ENCODE assay signal across 9 mouse cellular contexts in the genomic region with DNA sequence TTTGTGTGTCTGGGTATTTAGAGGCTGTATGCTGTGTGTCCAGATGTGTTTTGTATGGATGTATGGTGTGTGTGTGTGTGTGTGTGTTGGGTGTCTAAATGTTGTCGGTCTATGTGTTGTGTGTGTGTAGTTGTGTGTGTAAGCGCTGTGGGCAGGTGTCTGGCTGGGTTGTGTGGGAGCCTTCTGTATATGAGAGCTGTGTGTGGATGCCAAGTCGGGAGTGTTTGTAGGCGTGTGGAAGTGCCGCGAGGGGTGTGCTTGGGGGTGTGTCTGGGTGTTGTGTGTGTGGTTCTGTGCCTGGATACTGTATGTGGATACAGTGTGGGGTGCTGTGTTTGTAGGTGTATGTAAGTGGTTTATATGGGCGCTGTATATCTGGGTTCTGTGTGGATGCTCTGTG. TPM values are rescaled to one million over a fixed set of nuclear protein-coding genes. Genes with fewer than 3 reads are reported as not detected.
DNase-seq lines count a peak whose midpoint lies in the region; ATAC-seq and TF ChIP-seq lines count a peak whose summit lies in the region.
"Had no signal": no experiment of that assay in that cellular context is flagged by ENCODE, and none has a peak within 500 bp of the region (broad histone marks: within the 10 kb centered on the region; RNA-seq: fewer than 3 reads in every experiment).

No protein-coding gene starts in this region.

- H3K36me3 ChIP-seq in kidney, postnatal 0 days (ENCODE audit: insufficient read depth, low read length) = no peaks in the 10 kb centered on the region
- H3K36me3 ChIP-seq in kidney, adult 2 months (ENCODE audit: control insufficient read depth, insufficient read depth, low read length) = no peaks in the 10 kb centered on the region
- H3K36me3 ChIP-seq in embryonic facial prominence, embryonic 12.5 days = no peaks in the 10 kb centered on the region
- H3K36me3 ChIP-seq in hindbrain, embryonic 12.5 days = no peaks in the 10 kb centered on the region
- no peaks in the 10 kb centered on the region for H3K36me3 ChIP-seq in liver, embryonic 15.5 days (replicated peaks)

- DNase-seq in kidney, postnatal 0 days (ENCODE audit: low spot score) = no peak
- DNase-seq in kidney, adult 2 months = no peak
- no peak for DNase-seq in spleen, adult 12 weeks (ENCODE audit: low spot score)
- DNase-seq in adrenal gland, postnatal 4 days (ENCODE audit: low spot score in 2 of 2) = no peak

- peak overlapping the region; percentile 42 for H3K4me2 ChIP-seq in kidney, postnatal 0 days (ENCODE audit: low read length)
- H3K4me2 ChIP-seq in embryonic facial prominence, embryonic 12.5 days (replicated peaks) = peak overlapping the region; percentile 36; the same call in 1 of the 2 replicates
- H3K4me2 ChIP-seq in hindbrain, embryonic 12.5 days (replicated peaks) = peak overlapping the region; percentile 44; the same call in 1 of the 2 replicates
- peak overlapping the region; percentile 42; the same call in 1 of the 2 replicates for H3K4me2 ChIP-seq in liver, embryonic 15.5 days

- TF ChIP-seq CTCF in kidney, postnatal 0 days (IDR thresholded peaks at IDR 0.05; ENCODE audit: low read depth) = no peak
- no peak for TF ChIP-seq CTCF in kidney, adult 2 months (conservative IDR thresholded peaks at IDR 0.05; ENCODE audit: insufficient read depth, insufficient read length, low read depth, low read length)

- H3K9ac ChIP-seq in kidney, postnatal 0 days (ENCODE audit: low read depth, low read length) = no peak overlapping the region
- no peak overlapping the region for H3K9ac ChIP-seq in embryonic facial prominence, embryonic 12.5 days
- H3K9ac ChIP-seq in hindbrain, embryonic 12.5 days = no peak overlapping the region
- H3K9ac ChIP-seq in liver, embryonic 15.5 days = no peak overlapping the region

- H3K4me1 ChIP-seq in kidney, postnatal 0 days (replicated peaks; ENCODE audit: insufficient read depth, low read length) = peaks cover 13% of the 10 kb centered on the region; the same call in 1 of the 2 replicates
- H3K4me1 ChIP-seq in kidney, adult 2 months (ENCODE audit: control insufficient read depth, insufficient read depth, low read length) = no peaks in the 10 kb centered on the region
- H3K4me1 ChIP-seq in embryonic facial prominence, embryonic 12.5 days = peaks cover 18% of the 10 kb centered on the region; the same call in 1 of the 2 replicates
- H3K4me1 ChIP-seq in hindbrain, embryonic 12.5 days = peaks cover 16% of the 10 kb centered on the region
- H3K4me1 ChIP-seq in liver, embryonic 15.5 days (replicated peaks) = peaks cover 17% of the 10 kb centered on the region

- no peaks in the 10 kb centered on the region for H3K9me3 ChIP-seq in kidney, postnatal 0 days (replicated peaks; ENCODE audit: low read length)
- H3K9me3 ChIP-seq in embryonic facial prominence, embryonic 12.5 days = no peaks in the 10 kb centered on the region
- no peaks in the 10 kb centered on the region for H3K9me3 ChIP-seq in hindbrain, embryonic 12.5 days (replicated peaks)
- H3K9me3 ChIP-seq in liver, embryonic 15.5 days (replicated peaks) = no peaks in the 10 kb centered on the region

- ATAC-seq in kidney, postnatal 0 days (replicated peaks; ENCODE audit: low FRiP score, low read depth) = no peak
- no peak for ATAC-seq in embryonic facial prominence, embryonic 12.5 days (ENCODE audit: insufficient number of reproducible peaks, insufficient read depth, low FRiP score, low TSS enrichment)
- ATAC-seq in hindbrain, embryonic 12.5 days (ENCODE audit: low FRiP score) = no peak
- ATAC-seq in liver, embryonic 15.5 days (ENCODE audit: insufficient read depth) = no peak

- H3K4me3 ChIP-seq in kidney, postnatal 0 days (replicated peaks; ENCODE audit: low read depth, low read length) = no peak overlapping the region
- H3K4me3 ChIP-seq in kidney, adult 2 months (ENCODE audit: insufficient read depth, low read depth, low read length) = no peak overlapping the region
- H3K4me3 ChIP-seq in embryonic facial prominence, embryonic 12.5 days = peak overlapping the region; percentile 39; the same call in 1 of the 2 replicates
- H3K4me3 ChIP-seq in hindbrain, embryonic 12.5 days = peak overlapping the region; percentile 25; the same call in 1 of the 2 replicates
- no peak overlapping the region for H3K4me3 ChIP-seq in liver, embryonic 15.5 days (replicated peaks)

- 27% methylated on average over 7 of the region's 7 CpGs for WGBS in kidney, postnatal 0 days
- WGBS in kidney, adult 2 months = 30% methylated on average over 7 of the region's 7 CpGs
- 31% methylated on average over 7 of the region's 7 CpGs for WGBS in embryonic facial prominence, embryonic 12.5 days
- 36% methylated on average over 7 of the region's 7 CpGs for WGBS in hindbrain, embryonic 12.5 days
- 31% methylated on average over 7 of the region's 7 CpGs for WGBS in liver, embryonic 15.5 days (ENCODE audit: insufficient replicate concordance)

- TF ChIP-seq POLR2A in kidney, adult 2 months (IDR thresholded peaks at IDR 0.05; ENCODE audit: low read depth, low read length) = no peak

- H3K27me3 ChIP-seq in kidney, postnatal 0 days (ENCODE audit: insufficient read depth, low read length) = peaks cover 32% of the 10 kb centered on the region
- no peaks in the 10 kb centered on the region for H3K27me3 ChIP-seq in kidney, adult 2 months (replicated peaks; ENCODE audit: control insufficient read depth, insufficient read depth, low read length)
- H3K27me3 ChIP-seq in embryonic facial prominence, embryonic 12.5 days = peaks cover 87% of the 10 kb centered on the region
- H3K27me3 ChIP-seq in hindbrain, embryonic 12.5 days = peaks cover 91% of the 10 kb centered on the region
- peaks cover 94% of the 10 kb centered on the region for H3K27me3 ChIP-seq in liver, embryonic 15.5 days

- H3K27ac ChIP-seq in kidney, postnatal 0 days = no peak overlapping the region
- no peak overlapping the region for H3K27ac ChIP-seq in kidney, adult 2 months (ENCODE audit: insufficient read depth, low read depth, low read length)
- no peak overlapping the region for H3K27ac ChIP-seq in embryonic facial prominence, embryonic 12.5 days
- no peak overlapping the region for H3K27ac ChIP-seq in hindbrain, embryonic 12.5 days
- H3K27ac ChIP-seq in liver, embryonic 15.5 days (replicated peaks) = no peak overlapping the region
- H3K27ac ChIP-seq: macrophage had no signal

RNA-seq across cellular contexts. Expression of gene Plk5, which starts 1.1 kb away (rescaled TPM):
- polyA plus RNA-seq in kidney, postnatal 0 days (2015; fragmentation: Nextera tagmentation; extraction: Ambion mirVana) = 0.51 and 1.0 TPM in 2 replicates
- polyA plus RNA-seq in kidney, adult 2 months (2012; rRNA removed) = 1.8 and 2.0 TPM in 2 replicates
- 0.87 and 1.2 TPM in 2 replicates for polyA plus RNA-seq in embryonic facial prominence, embryonic 12.5 days (2016; fragmentation: Nextera tagmentation; extraction: Ambion mirVana)
- polyA plus RNA-seq in hindbrain, embryonic 12.5 days (2016; fragmentation: Nextera tagmentation; extraction: Ambion mirVana) = 0.35 and 0.50 TPM in 2 replicates
- polyA plus RNA-seq in liver, embryonic 15.5 days (2015; fragmentation: Nextera tagmentation; extraction: Ambion mirVana) = 0.03 and 0.06 TPM in 2 replicates
- under 1 TPM in 1 of 2 experiments, not detected in 1; 0.36 TPM for total RNA-seq in adrenal gland, postnatal 4 days (2021)
- polyA plus RNA-seq: heart, embryonic 11.5 days; macrophage had no signal

RNA-seq across cellular contexts. Expression of gene Adamtsl5, which starts 9.1 kb away (rescaled TPM):
- 3.0 and 3.2 TPM in 2 replicates for polyA plus RNA-seq in kidney, postnatal 0 days (2015; fragmentation: Nextera tagmentation; extraction: Ambion mirVana)
- polyA plus RNA-seq in kidney, adult 2 months (2012; rRNA removed) = 5.5 and 7.4 TPM in 2 replicates
- 1.0 and 2.2 TPM in 2 replicates for polyA plus RNA-seq in embryonic facial prominence, embryonic 12.5 days (2016; fragmentation: Nextera tagmentation; extraction: Ambion mirVana)
- polyA plus RNA-seq in hindbrain, embryonic 12.5 days (2016; fragmentation: Nextera tagmentation; extraction: Ambion mirVana) = 0.38 and 0.77 TPM in 2 replicates
- polyA plus RNA-seq in liver, embryonic 15.5 days (2015; fragmentation: Nextera tagmentation; extraction: Ambion mirVana) = 2.2 and 2.3 TPM in 2 replicates
- total RNA-seq in adrenal gland, postnatal 4 days (2021) = 10 to 100 TPM; 12.8 to 13.2 TPM

RNA-seq across cellular contexts. Expression of gene Reep6, which starts 27.6 kb away (rescaled TPM):
- 11.7 and 12.1 TPM in 2 replicates for polyA plus RNA-seq in kidney, postnatal 0 days (2015; fragmentation: Nextera tagmentation; extraction: Ambion mirVana)
- 24.7 and 25.1 TPM in 2 replicates for polyA plus RNA-seq in kidney, adult 2 months (2012; rRNA removed)
- polyA plus RNA-seq in embryonic facial prominence, embryonic 12.5 days (2016; fragmentation: Nextera tagmentation; extraction: Ambion mirVana) = 4.2 and 5.7 TPM in 2 replicates
- 3.2 and 4.1 TPM in 2 replicates for polyA plus RNA-seq in hindbrain, embryonic 12.5 days (2016; fragmentation: Nextera tagmentation; extraction: Ambion mirVana)
- polyA plus RNA-seq in liver, embryonic 15.5 days (2015; fragmentation: Nextera tagmentation; extraction: Ambion mirVana) = 75.6 and 92.4 TPM in 2 replicates
- total RNA-seq in adrenal gland, postnatal 4 days (2021) = 10 to 100 TPM; 13.1 to 26.7 TPM

RNA-seq across cellular contexts. Expression of gene Pcsk4, which starts 28.0 kb away (rescaled TPM):
- 5.4 and 5.9 TPM in 2 replicates for polyA plus RNA-seq in kidney, postnatal 0 days (2015; fragmentation: Nextera tagmentation; extraction: Ambion mirVana)
- polyA plus RNA-seq in kidney, adult 2 months (2012; rRNA removed) = 9.1 and 12.2 TPM in 2 replicates
- 4.5 and 5.1 TPM in 2 replicates for polyA plus RNA-seq in embryonic facial prominence, embryonic 12.5 days (2016; fragmentation: Nextera tagmentation; extraction: Ambion mirVana)
- 2.2 and 2.8 TPM in 2 replicates for polyA plus RNA-seq in hindbrain, embryonic 12.5 days (2016; fragmentation: Nextera tagmentation; extraction: Ambion mirVana)
- polyA plus RNA-seq in liver, embryonic 15.5 days (2015; fragmentation: Nextera tagmentation; extraction: Ambion mirVana) = 3.9 and 4.1 TPM in 2 replicates
- total RNA-seq in adrenal gland, postnatal 4 days (2021) = 1 to 10 TPM; 7.7 to 7.8 TPM

RNA-seq across cellular contexts. Expression of gene Mex3d, which starts 30.1 kb away (rescaled TPM):
- polyA plus RNA-seq in kidney, postnatal 0 days (2015; fragmentation: Nextera tagmentation; extraction: Ambion mirVana) = 6.6 and 7.8 TPM in 2 replicates
- 7.9 and 11.9 TPM in 2 replicates for polyA plus RNA-seq in kidney, adult 2 months (2012; rRNA removed)
- 13.1 and 14.9 TPM in 2 replicates for polyA plus RNA-seq in embryonic facial prominence, embryonic 12.5 days (2016; fragmentation: Nextera tagmentation; extraction: Ambion mirVana)
- 21.4 and 24.8 TPM in 2 replicates for polyA plus RNA-seq in hindbrain, embryonic 12.5 days (2016; fragmentation: Nextera tagmentation; extraction: Ambion mirVana)
- 0.78 and 0.92 TPM in 2 replicates for polyA plus RNA-seq in liver, embryonic 15.5 days (2015; fragmentation: Nextera tagmentation; extraction: Ambion mirVana)
- 10 to 100 TPM; 25.4 to 26.7 TPM for total RNA-seq in adrenal gland, postnatal 4 days (2021)

Comparison
In these comparisons a context has a peak if more than half of its experiments do, and no peak if none do; other contexts are left out.
1. H3K4me3 ChIP-seq: peak in embryonic facial prominence, embryonic 12.5 days (single experiment) and hindbrain, embryonic 12.5 days (single experiment); none in kidney, postnatal 0 days (single experiment), kidney, adult 2 months (single experiment) and liver, embryonic 15.5 days (single experiment).
2. Peak in every context shown above with its lines, with median percentiles within 50 percentile points of each other: H3K4me2 ChIP-seq.